Comparison of ENCODE assay signal across 29 mouse cellular contexts in the genomic region with DNA sequence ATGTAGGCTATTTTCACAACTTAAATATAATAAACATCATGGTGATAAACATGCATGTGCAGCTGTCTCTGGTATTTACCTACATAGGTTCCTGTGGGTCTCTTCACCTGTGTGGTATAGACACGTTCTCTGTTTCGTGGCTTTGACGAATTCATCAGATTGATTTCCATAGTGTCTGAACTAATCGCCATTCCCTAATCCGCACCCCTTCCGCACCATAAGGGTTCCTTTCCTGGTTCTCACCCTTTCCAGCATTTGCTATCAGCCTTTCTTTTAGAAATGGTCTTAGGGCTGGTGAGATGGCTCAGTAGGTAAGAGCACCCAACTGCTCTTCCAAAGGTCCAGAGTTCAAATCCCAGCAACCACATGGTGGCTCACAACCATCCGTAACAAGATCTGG.
"Had no signal": no experiment of that assay in that cellular context is flagged by ENCODE, and none has a peak within 500 bp of the region (broad histone marks: within the 10 kb centered on the region; RNA-seq: fewer than 3 reads in every experiment).

No protein-coding gene starts in this region.

- H3K9me3 ChIP-seq: heart, embryonic 12.5 days; heart, embryonic 13.5 days; heart, embryonic 15.5 days; hindbrain, embryonic 10.5 days; hindbrain, embryonic 12.5 days; hindbrain, embryonic 13.5 days; hindbrain, embryonic 15.5 days; intestine, embryonic 15.5 days; kidney, embryonic 15.5 days had no signal

- H3K27me3 ChIP-seq: heart, embryonic 12.5 days; heart, embryonic 13.5 days; heart, embryonic 15.5 days; hindbrain, embryonic 12.5 days; hindbrain, embryonic 13.5 days; hindbrain, embryonic 15.5 days; intestine, embryonic 15.5 days; kidney, embryonic 15.5 days had no signal

- H3K36me3 ChIP-seq: heart, embryonic 12.5 days; heart, embryonic 13.5 days; heart, embryonic 15.5 days; hindbrain, embryonic 10.5 days; hindbrain, embryonic 12.5 days; hindbrain, embryonic 15.5 days; intestine, embryonic 15.5 days; kidney, embryonic 15.5 days had no signal

- DNase-seq: heart, postnatal 10 days; heart, postnatal 36 days; heart, postnatal 4 days; kidney, adult 11 months; kidney, adult 18-20 months; kidney, adult 2 months; kidney, adult 8-10 months; kidney, adult 9 months; kidney, postnatal 10 days; kidney, postnatal 14 days; kidney, postnatal 25 days; kidney, postnatal 36 days; kidney, postnatal 4 days; layer of hippocampus, adult 9-11 months; layer of hippocampus, postnatal 36 days had no signal

- H3K4me1 ChIP-seq: heart, embryonic 12.5 days; heart, embryonic 13.5 days; heart, embryonic 15.5 days; hindbrain, embryonic 12.5 days; hindbrain, embryonic 15.5 days; intestine, embryonic 15.5 days; kidney, embryonic 15.5 days had no signal

- H3K27ac ChIP-seq: heart, embryonic 13.5 days; heart, embryonic 15.5 days; hindbrain, embryonic 10.5 days; hindbrain, embryonic 12.5 days; hindbrain, embryonic 13.5 days; hindbrain, embryonic 14.5 days; hindbrain, embryonic 15.5 days; hindbrain, postnatal 0 days; intestine, embryonic 15.5 days; kidney, embryonic 15.5 days; kidney, postnatal 0 days; layer of hippocampus, adult 2 months; left cerebral cortex, adult 2 months had no signal

- H3K4me3 ChIP-seq: heart, embryonic 12.5 days; heart, embryonic 13.5 days; heart, embryonic 15.5 days; hindbrain, embryonic 10.5 days; hindbrain, embryonic 12.5 days; hindbrain, embryonic 13.5 days; hindbrain, embryonic 15.5 days; intestine, embryonic 15.5 days; kidney, embryonic 15.5 days; layer of hippocampus, adult 2 months; left cerebral cortex, adult 2 months had no signal
